Mouse (Mus musculus) neural tube, embryonic 14.5 days (tissue): ENCODE results near the gene Elk4. TPM values are rescaled to one million over a fixed set of nuclear protein-coding genes. Genes with fewer than 3 reads are reported as not detected.

Experiments used
- ATAC-seq: fragments of 200-750 bp; cut with Nextera tagmentation; 2 replicates; pipeline ENCODE4 v1.8.0; 2017; ENCODE audit warnings: low read depth, mild to moderate bottlenecking, moderate TSS enrichment, moderate library complexity
- H3K27ac ChIP-seq: fragments of 300-500 bp; sonication (generic); 2 replicates; pipeline ENCODE4 v1.5.1; 2014; ENCODE audit warnings: low read depth, mild to moderate bottlenecking, control low read depth, low read length, moderate library complexity, mixed read lengths
- H3K27me3 ChIP-seq: fragments of 300-500 bp; sonication (generic); 2 replicates; pipeline ENCODE4 v1.6.1; 2014; ENCODE audit warnings: low read length; ENCODE audit not compliant: control insufficient read depth, insufficient read depth
- H3K36me3 ChIP-seq: fragments of 300-500 bp; sonication (generic); 2 replicates; pipeline ENCODE4 v1.6.1; 2014; ENCODE audit warnings: low read length, mixed read lengths; ENCODE audit not compliant: control insufficient read depth, insufficient read depth
- H3K4me1 ChIP-seq: fragments of 300-500 bp; sonication (generic); 2 replicates; pipeline ENCODE4 v1.6.1; 2014; ENCODE audit warnings: low read length; ENCODE audit not compliant: control insufficient read depth, insufficient read depth
- H3K4me2 ChIP-seq: fragments of 300-500 bp; sonication (generic); 2 replicates; pipeline ENCODE4 v1.6.1; 2014; ENCODE audit warnings: mild to moderate bottlenecking, low read depth, low read length, control low read depth
- H3K4me3 ChIP-seq: fragments of 300-500 bp; sonication (generic); 2 replicates; pipeline ENCODE4 v1.5.1; 2014; ENCODE audit warnings: low read depth, low read length, control low read depth, mixed read lengths
- H3K9ac ChIP-seq: fragments of 300-500 bp; sonication (generic); replicated peaks from 2 replicates; pipeline ENCODE4 v1.6.1; 2014; ENCODE audit warnings: low read depth, mild to moderate bottlenecking, control low read depth, low read length, mixed read lengths
- H3K9me3 ChIP-seq: fragments of 300-500 bp; sonication (generic); 2 replicates; pipeline ENCODE4 v1.6.1; 2016; ENCODE audit warnings: low read length; ENCODE audit not compliant: control insufficient read depth
- WGBS: fragments of 180-500 bp; shearing (Covaris S2); extraction: QIAGEN DNeasy Blood & Tissue Kit; methylation state at CpG from one replicate; pipeline ENCODE4 v1.1.7; 2014; 5-methylcytosine and 5-hydroxymethylcytosine counted together
- polyA plus RNA-seq: library from polyadenylated mRNA; unstranded; fragments of >200 nt; fragmentation: Nextera tagmentation; extraction: Ambion mirVana; gene quantifications from 2 replicates; pipeline ENCODE4 v1.2.1, GENCODE M21; 2014

Gene Elk4
- polyA plus RNA-seq, 1 experiment from 2014 or later = 13.8 TPM

DNA sequence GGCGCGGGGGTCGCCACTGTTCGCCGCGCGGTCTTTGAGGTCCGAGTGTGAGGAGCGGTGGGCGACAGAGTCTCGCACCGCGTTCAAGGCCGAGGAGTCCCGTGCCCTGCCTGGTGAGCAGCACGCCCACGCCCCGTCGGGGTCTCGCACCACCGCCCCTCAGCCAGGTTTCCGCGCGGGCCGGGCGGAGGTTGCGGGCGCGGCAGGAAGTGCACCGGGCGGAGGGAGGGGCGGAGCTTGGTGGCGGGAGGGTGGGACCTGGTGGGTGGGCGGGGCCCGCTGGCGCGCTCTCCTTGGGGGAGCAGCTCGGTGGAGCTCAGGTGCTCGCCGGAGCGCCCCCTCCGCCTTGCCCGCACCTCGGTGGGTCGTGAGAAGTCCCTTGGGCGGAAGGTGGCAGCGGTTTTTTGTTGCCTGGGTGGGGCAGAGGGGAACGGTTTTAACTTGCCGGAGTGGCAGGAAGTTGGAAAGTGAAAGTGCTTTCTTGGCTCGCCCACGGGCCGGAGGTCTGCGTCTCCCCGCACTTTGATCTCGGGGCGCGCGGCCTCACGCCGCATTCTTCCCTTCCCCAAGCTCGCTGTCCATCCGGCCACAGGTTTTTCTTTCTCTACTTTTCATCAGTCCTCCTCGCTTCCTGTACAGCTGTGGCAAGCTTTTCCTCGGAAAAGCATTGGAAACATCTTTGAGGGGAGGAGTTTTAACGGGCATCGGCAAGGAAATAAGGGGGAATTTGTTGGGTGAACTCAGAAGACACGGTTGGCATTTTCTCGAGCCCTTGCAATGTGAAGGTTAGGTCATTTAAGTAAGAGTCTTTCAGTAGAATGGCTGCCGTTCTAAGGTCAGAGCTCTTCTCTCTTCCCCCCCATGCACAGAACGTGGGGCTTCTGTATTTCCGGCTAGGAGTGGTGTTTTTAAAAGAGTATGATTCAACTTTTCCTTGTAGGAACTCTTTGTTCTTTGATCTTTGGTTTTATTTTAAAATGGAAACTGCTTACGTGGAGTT is 721 bp downstream of the Elk4 start:
- Histone ChIP-seq H3K4me3 (peak overlapping the region; percentile 93), H3K9me3 (no peaks in the 10 kb centered on the region), H3K9ac (peak overlapping the region; percentile 94), H3K36me3 (no peaks in the 10 kb centered on the region), H3K4me1 (peaks cover 10% of the 10 kb centered on the region), H3K4me2 (peak overlapping the region; percentile 68), H3K27me3 (no peaks in the 10 kb centered on the region), H3K27ac (peak overlapping the region; percentile 97)
- ATAC-seq = peak; percentile 93
- WGBS = under 1% methylated on average over 60 of the region's 72 CpGs

DNA sequence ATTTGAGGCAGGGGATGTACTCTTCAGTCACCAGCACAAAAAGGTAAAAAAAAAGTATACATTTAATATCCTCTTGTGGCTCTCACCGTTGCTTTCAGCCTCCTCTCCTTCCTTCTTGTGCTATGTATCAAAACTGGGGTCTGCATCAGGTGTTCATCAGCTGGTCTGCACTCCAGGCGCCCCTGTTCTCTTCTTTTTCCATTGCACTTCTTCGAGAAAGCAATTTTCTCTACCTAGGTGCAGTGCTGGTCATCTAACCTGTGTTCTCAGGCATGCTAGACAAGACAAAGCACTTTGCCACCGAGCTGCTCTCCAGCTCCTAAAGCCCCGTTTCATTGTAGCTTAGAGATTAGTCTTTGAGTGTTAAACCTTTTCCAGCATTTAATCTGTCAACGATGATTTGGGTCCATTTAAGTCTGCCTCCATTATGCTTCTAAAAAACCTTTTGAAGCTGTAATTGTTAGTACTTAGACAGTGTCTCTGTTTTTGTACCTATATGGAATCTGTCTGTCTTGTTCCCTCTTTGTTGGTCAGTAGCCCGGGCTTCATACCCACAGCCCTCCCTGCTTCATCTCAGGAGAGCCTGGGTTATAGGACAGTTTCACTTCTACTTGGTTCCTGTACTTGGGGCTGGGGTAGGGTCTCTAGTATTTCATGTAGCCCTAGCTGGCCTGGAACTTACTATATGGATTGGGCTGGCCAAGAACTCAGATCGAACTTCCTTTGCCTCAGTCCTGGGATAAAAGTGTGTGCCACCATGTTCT is 1.7 kb downstream of the Elk4 start:
- Histone ChIP-seq H3K27ac (no peak overlapping the region), H3K36me3 (no peaks in the 10 kb centered on the region), H3K4me2 (peak overlapping the region; percentile 68), H3K9me3 (no peaks in the 10 kb centered on the region), H3K4me1 (peaks cover 10% of the 10 kb centered on the region), H3K27me3 (no peaks in the 10 kb centered on the region), H3K4me3 (peak overlapping the region; percentile 93), H3K9ac (peak overlapping the region; percentile 94; the same call in 1 of the 2 replicates)
- no peak for ATAC-seq
- WGBS = 52% methylated on average over 8 of the region's 8 CpGs

DNA sequence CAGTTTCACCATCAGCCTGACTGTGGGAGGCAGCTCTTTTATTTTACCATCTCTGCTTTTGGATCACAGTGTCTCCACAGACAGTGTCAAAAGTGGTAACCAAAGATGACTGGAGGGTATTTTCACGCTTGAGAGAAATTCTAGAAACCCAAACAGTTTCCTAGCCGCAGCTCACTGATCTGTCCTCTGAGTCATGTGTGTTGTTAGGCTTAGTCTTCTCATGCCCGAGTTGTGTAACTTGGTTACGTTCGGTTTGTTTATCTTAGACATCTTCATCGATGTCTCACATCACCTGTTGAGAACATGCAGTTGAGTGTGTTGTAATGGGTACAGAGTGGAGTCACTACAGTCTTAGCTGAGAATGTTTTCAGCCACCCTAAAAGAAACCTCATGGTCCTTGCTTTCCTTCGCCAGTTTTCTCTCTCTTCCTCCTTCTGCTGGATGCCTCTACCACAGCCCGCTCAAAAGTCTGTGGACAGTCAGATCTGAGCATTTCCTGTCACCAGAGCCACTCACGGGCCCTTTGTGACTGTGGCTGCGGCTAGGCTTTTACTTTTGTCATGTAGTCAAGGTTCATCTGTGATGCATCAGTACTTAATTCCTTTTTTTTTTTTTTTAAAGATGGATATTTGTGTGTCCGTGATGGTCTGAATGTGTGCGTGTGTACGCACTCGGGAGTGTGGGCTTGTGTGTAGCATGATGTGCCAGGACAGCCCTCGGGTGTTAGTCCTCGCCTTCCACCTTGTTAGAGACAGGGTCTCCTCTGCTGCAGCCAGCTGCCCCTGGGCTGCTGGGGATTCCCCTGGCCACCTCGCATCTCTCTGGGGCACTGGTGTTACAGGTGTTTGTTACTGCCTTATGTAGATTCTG is 3.5 kb downstream of the Elk4 start:
- ATAC-seq = no peak
- Histone ChIP-seq H3K36me3 (no peaks in the 10 kb centered on the region; the same call in 1 of the 2 replicates), H3K4me3 (no peak overlapping the region), H3K9me3 (no peaks in the 10 kb centered on the region), H3K4me2 (no peak overlapping the region), H3K27ac (no peak overlapping the region), H3K27me3 (no peaks in the 10 kb centered on the region), H3K9ac (no peak overlapping the region), H3K4me1 (peaks cover 10% of the 10 kb centered on the region)
- 90% methylated on average over 17 of the region's 17 CpGs for WGBS

DNA sequence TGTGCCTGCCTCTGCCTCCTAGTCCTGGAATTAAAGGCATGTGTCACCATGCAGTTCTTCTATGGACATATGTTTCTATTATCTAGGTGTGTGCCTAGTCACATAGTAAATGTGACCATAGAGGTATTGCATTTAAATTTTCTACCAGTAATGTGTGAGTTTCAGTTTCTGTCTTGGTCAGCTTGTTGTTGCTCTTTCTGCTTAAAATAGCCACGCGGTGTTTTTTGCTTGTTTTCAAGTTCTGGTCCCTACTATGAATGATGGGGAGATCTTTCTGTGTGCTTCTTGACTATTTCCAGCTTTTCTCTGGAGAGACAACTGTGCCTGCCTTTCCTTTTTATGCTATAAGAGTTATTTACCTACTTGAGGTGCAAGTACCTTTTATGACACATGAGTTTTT is 4.4 kb downstream of the Elk4 start:
- Histone ChIP-seq H3K4me3 (no peak overlapping the region), H3K27ac (no peak overlapping the region), H3K9me3 (no peaks in the 10 kb centered on the region), H3K4me1 (peaks cover 10% of the 10 kb centered on the region), H3K36me3 (no peaks in the 10 kb centered on the region; the same call in 1 of the 2 replicates), H3K9ac (no peak overlapping the region), H3K4me2 (no peak overlapping the region), H3K27me3 (no peaks in the 10 kb centered on the region)
- ATAC-seq = no peak
- 67% methylated on average over 2 of the region's 2 CpGs for WGBS

DNA sequence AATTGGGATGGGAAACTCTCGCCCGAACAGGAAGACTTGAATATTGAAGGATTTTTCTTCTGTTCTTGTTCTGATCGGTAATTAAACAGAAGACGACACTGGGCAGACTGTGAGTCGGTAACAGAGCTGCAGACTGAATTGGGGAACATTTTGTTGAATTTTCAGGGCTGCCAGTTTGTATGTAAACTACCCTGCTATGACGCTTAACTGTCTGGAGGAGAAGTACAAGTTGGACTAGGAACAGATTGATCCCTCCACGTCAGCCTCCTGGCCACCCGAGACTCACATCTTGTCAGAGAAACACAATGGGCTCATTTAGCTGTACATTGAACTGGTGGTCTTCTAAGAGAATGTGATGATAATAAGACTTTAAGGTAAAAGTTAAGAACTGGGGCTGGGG is 5.5 kb downstream of the Elk4 start:
- Histone ChIP-seq H3K9me3 (no peaks in the 10 kb centered on the region), H3K27ac (no peak overlapping the region), H3K36me3 (peaks cover 4% of the 10 kb centered on the region; the same call in 1 of the 2 replicates), H3K4me3 (no peak overlapping the region), H3K9ac (no peak overlapping the region), H3K4me1 (peaks cover 10% of the 10 kb centered on the region), H3K27me3 (no peaks in the 10 kb centered on the region), H3K4me2 (no peak overlapping the region)
- WGBS = 91% methylated on average over 8 of the region's 8 CpGs
- ATAC-seq = no peak

DNA sequence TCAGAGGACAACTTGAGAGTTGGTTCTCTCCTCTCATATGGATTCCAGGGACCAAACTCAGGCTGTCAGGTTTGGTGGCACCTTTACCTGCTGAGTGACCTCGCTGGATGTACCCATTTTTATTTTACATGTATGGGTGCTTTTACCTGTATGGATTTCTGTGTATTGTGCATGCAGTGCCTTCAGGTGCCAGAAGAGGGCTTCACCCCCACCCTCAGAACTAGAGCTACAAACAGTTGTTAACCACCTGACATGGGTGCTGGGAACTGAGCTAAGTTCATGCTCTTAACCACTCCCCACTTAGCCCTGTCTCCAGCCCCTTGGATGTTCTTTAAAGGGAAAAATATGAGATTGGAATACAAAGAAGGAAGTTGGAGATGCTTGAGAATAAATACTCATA is 7.4 kb downstream of the Elk4 start:
- Histone ChIP-seq H3K4me3 (no peak overlapping the region), H3K9ac (no peak overlapping the region), H3K9me3 (no peaks in the 10 kb centered on the region), H3K27me3 (no peaks in the 10 kb centered on the region), H3K4me2 (no peak overlapping the region), H3K27ac (no peak overlapping the region), H3K4me1 (no peaks in the 10 kb centered on the region), H3K36me3 (peaks cover 12% of the 10 kb centered on the region)
- 92% methylated on average over 1 of the region's 1 CpGs for WGBS
- ATAC-seq = no peak

DNA sequence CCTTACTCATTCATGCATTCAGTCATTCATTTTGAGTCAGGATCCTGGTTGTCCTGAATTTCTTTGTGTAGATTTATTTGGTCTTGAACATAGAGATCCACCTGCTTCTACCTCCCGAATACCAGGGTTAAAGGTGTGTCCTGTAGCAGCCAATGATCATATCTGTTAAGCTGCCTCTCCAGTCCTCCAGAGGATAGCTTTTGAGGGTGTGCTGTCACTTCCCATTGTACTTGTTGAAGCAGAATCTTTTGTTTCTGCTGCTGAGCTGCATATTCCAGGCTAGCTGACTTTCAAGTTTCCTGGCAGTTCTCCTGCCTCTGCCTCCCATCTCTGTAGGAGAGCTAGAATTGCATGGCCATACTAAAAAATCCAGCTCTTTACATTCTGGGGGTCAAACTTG is 9.3 kb downstream of the Elk4 start:
- H3K27me3 ChIP-seq = no peaks in the 10 kb centered on the region
- H3K36me3 ChIP-seq = peaks cover 12% of the 10 kb centered on the region
- H3K4me1 ChIP-seq = no peaks in the 10 kb centered on the region

DNA sequence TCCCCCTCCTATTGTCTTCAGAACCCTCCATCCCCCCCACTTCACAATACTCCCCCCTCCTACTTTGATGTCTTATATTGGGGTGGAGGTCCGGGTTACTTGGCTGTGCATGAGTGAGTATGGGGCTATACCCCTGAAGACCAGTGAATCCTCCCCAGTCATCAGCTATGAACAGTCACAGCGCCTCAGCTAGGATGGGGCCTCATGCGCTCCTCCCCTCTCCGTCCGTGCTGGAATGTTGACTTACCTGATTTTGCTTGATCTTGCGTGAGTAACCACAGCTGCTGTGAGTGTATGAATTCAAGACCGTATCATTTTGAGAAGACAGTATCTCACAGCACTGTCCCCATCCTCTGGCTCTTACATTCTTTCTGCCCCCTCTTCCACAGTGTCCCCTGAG is 12.5 kb downstream of the Elk4 start:
- Histone ChIP-seq H3K4me2 (no peak overlapping the region), H3K9ac (no peak overlapping the region), H3K27ac (no peak overlapping the region), H3K4me1 (no peaks in the 10 kb centered on the region), H3K27me3 (no peaks in the 10 kb centered on the region), H3K9me3 (no peaks in the 10 kb centered on the region), H3K4me3 (no peak overlapping the region), H3K36me3 (peaks cover 20% of the 10 kb centered on the region)
- ATAC-seq = no peak
- WGBS = 94% methylated on average over 7 of the region's 7 CpGs

More for the DNA sequence above, 9.3 kb downstream of the Elk4 start:
- no peak for ATAC-seq
- no peak overlapping the region for H3K27ac ChIP-seq
- H3K9ac ChIP-seq = no peak overlapping the region
- H3K4me3 ChIP-seq = no peak overlapping the region
- whole genome bisulfite sequencing = 97% methylated on average over 1 of the region's 1 CpGs
- no peak overlapping the region for H3K4me2 ChIP-seq
- no peaks in the 10 kb centered on the region for H3K9me3 ChIP-seq
